Mouse (Mus musculus) kidney, postnatal 25 days (tissue): ENCODE data around the gene Rps6ka1.

ENCODE experiments used
- DNase-seq, 2 experiments: peaks; one replicate each; pipeline ENCODE4 v3.0.0; 2021; ENCODE audit warnings: mixed read lengths in 2 of 2

Rps6ka1 gene

GRCm38 (mm10) chr4:133817356-133817755 lies 70.2 kb downstream of the Rps6ka1 start:
- DNase-seq: no peak

GRCm38 (mm10) chr4:133816504-133816875 lies 71.1 kb downstream of the Rps6ka1 start:
- DNase-seq: no peak

- DNase-seq: peak in 1 of 2 experiments; percentile 32
Observed at GRCm38 (mm10) chr4:133815635-133816503, 71.7 kb downstream of the Rps6ka1 start.

- DNase-seq: no peak
Observed at GRCm38 (mm10) chr4:133814804-133815515, 72.6 kb downstream of the Rps6ka1 start.

- DNase-seq: peak; percentile 92 to 97
Observed at GRCm38 (mm10) chr4:133813992-133814803, 73.4 kb downstream of the Rps6ka1 start.

GRCm38 (mm10) chr4:133813174-133813991 lies 74.2 kb downstream of the Rps6ka1 start:
- DNase-seq: peak; percentile 97 to 99

- DNase-seq: no peak
Observed at GRCm38 (mm10) chr4:133804401-133805263, 83.0 kb downstream of the Rps6ka1 start.

GRCm38 (mm10) chr4:133800589-133800988 lies 87.0 kb downstream of the Rps6ka1 start:
- DNase-seq: no peak
